Mouse (Mus musculus): ENCODE measurements around the gene Pitpnm2. TPM values are rescaled to one million over a fixed set of nuclear protein-coding genes. Genes with fewer than 3 reads are reported as not detected.

Pitpnm2 gene
- total RNA-seq, 2 experiments from 2014 or later: 51.2 to 56.3 TPM

DNA sequence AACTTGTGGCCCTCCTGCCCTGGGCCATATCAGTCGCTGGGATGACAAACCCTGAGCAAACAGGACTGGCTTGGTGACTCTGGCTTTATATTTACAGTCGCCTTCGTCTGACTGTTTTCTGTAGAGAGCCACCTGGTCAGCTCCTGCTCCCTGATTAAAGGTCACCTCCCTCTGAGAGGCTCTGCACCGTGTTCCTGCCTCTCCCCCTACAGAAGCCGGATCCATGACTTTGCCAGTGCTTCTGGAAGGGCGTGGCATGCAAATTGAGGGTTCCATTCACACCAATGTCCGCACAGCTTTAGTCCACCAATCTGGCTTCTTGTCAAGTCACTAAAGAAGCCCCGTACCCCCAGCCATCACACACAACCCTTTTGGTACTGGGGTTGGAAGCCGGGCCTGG lies 173.0 kb downstream of the Pitpnm2 start:
- DNase-seq (ENCODE audit: low spot score in 2 of 2): no peak

DNA sequence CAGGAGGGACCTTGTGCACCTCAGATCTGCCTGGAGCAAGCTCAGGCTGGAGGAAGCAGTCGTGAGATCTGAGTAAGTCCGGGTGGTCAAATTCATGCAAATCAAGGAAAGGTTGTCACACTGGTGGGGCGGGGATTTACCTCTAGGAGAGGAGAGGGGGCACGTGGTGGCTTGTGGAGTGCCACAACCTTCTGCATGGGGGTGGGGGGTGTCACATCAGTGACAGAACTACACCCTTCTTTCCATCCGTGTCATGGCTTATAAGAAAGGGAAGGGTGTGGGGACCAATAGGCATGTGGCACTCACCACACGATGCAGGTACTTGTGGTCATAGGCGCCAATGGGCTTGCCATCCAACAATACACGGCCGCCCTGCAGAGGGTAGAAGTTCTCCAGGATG lies 173.8 kb downstream of the Pitpnm2 start:
- no peak for DNase-seq (ENCODE audit: low spot score in 2 of 2)

DNA sequence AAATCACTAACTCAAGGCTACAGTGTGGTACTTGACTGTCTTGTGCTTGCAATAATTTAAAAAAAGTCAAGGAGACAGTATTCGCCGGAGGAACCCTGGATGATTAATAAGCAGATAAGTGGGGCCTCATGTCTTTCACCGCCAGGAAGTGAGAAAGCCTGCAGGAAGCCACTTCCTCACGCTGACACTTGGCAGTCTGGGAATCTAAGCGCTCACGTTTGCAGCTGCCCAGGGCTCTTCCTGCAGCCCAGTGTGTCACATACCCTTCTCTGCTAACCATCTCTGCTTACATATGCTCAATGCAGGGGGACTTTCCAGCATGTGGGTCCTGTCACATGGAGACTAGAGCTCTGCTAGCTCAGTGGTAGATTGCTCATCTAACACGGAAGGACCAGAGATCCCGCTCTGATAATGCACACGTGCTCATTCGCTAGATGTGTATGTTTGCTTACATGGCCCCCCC lies 174.7 kb downstream of the Pitpnm2 start:
- DNase-seq (ENCODE audit: low spot score in 2 of 2): no peak

GRCm38 (mm10) chr5:124073682-124074081 lies 175.9 kb downstream of the Pitpnm2 start:
- no peak for DNase-seq (ENCODE audit: low spot score in 2 of 2)

- no peak for DNase-seq (ENCODE audit: low spot score in 2 of 2)
These were observed 179.9 kb downstream of the Pitpnm2 start for GRCm38 (mm10) chr5:124069657-124070056.

Other genes starting within 250 kb of the Pitpnm2 start
- 10 to 100 TPM; 61.4 to 64.1 TPM for gene Vps37b, start 217.5 kb downstream of the Pitpnm2 start, total RNA-seq (2021)
- gene Abcb9, start 154.0 kb downstream of the Pitpnm2 start, total RNA-seq (2021): 1 to 10 TPM; 5.8 to 7.2 TPM
- 10 to 100 TPM; 36.7 to 36.9 TPM for gene Ogfod2, start 137.5 kb downstream of the Pitpnm2 start, total RNA-seq (2021)
- gene Arl6ip4, start 133.7 kb downstream of the Pitpnm2 start, total RNA-seq (2021): 10 to 100 TPM; 77.2 to 80.9 TPM
- 10 to 100 TPM; 10.4 to 11.7 TPM for gene Mphosph9, start 78.2 kb upstream of the Pitpnm2 start, total RNA-seq (2021)
- 10 to 100 TPM; 12.0 to 12.6 TPM for gene 2810006K23Rik, start 78.3 kb upstream of the Pitpnm2 start, total RNA-seq (2021)
- 100 to 1,000 TPM; 191 to 204 TPM for gene Cdk2ap1, start 113.3 kb upstream of the Pitpnm2 start, total RNA-seq (2021)
- gene Sbno1, start 176.2 kb upstream of the Pitpnm2 start, total RNA-seq (2021): 100 to 1,000 TPM in 1 of 2 experiments, 10 to 100 TPM in 1; 90.4 to 102 TPM
- gene Kmt5a, start 190.2 kb upstream of the Pitpnm2 start, total RNA-seq (2021): 100 to 1,000 TPM in 1 of 2 experiments, 10 to 100 TPM in 1; 97.9 to 105 TPM
- gene Rilpl2, start 228.6 kb upstream of the Pitpnm2 start, total RNA-seq (2021): 10 to 100 TPM; 27.3 to 31.4 TPM
- gene Snrnp35, start 233.4 kb upstream of the Pitpnm2 start, total RNA-seq (2021): 10 to 100 TPM; 17.6 to 22.7 TPM